Mouse (Mus musculus) cerebellum, adult 2 months (tissue): Measurements from ENCODE around the gene Krtap28-13.

ENCODE experiments used
- CTCF ChIP-seq: fragments of 200-500 bp; IDR thresholded peaks from 2 replicates; pipeline ENCODE4 v1.5.1; 2011; ENCODE audit warnings: low read depth, mild to moderate bottlenecking, control low read depth, low read length, moderate library complexity, borderline replicate concordance; ENCODE audit not compliant: insufficient read depth
- POLR2A ChIP-seq: fragments of 200-500 bp; IDR thresholded peaks from 2 replicates; pipeline ENCODE4 v1.6.1; 2011; ENCODE audit warnings: low read length, control low read depth, borderline replicate concordance; ENCODE audit not compliant: insufficient read depth

DNA sequence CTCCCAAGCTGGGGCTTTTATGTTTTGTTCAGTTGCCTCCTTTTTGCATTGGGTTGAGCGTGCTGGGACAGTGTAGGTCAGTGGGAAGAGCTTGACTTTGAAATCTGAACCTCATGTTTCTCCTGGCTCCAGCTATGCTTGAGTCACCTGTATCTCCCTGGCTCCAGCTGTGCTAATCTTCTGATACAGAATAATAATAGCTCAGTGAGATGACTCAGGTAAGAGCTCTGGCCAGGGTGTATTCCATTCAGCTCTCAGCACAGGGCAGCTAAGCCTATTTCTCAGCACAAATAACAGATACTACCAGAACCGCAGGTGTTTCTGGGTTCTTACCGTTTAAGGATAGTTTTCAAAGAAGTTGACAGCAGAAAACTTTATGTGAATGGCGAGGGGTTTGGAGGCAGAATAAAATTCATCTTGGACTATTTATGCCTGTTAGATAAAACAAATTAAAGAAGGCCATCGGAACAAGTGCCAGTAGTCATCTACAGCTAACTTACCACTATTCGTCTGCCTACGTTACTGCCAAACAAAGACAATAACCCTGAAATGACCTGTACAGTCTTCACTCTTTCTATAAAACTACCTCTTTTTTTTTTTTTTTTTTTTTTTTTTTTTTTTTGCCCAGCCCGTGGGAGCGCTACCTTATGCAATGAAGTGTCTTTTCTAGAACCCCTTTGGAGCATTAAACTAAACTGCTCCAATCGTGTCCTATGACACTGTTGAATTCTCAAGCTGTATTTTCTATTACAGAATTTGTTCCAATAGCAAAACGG, 23.6 kb upstream of the Krtap28-13 start:
- TF ChIP-seq CTCF (no peak), POLR2A (no peak)
